Mouse (Mus musculus): Measurements from ENCODE around the gene Slc25a38.

The Slc25a38 gene

DNA sequence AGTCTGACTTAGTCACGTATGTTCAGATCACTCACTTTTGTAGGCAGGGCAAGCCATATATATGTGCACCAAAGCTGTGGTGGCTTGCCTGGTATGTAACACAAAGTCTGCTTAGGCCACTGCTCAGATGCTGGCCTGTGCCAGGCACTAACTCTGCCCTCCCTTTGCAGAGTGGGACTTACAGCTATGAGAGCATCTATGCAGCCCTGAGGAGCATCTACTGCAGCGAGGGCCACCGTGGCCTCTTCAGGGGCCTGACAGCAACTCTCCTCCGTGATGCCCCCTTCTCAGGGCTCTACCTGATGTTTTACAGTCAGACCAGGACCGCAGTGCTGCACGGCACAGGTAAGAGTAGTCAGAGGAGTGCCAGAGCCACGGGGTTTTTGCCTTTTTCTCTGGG lies 10.3 kb downstream of the Slc25a38 start:
- no peak overlapping the region; the same call in 1 of the 2 replicates for H3K4me3 ChIP-seq (replicated peaks; ENCODE audit: low read length)
- TF ChIP-seq POU5F1 (IDR thresholded peaks at IDR 0.05; ENCODE audit: borderline replicate concordance, low read length) (no peak), CTCF (conservative IDR thresholded peaks at IDR 0.05; ENCODE audit: low read length) (no peak), NANOG (IDR thresholded peaks at IDR 0.05; ENCODE audit: borderline replicate concordance, low read length) (no peak)
- no peaks in the 10 kb centered on the region for H3K9me3 ChIP-seq (ENCODE audit: low read length)
- no peaks in the 10 kb centered on the region for H3K27me3 ChIP-seq (ENCODE audit: insufficient read depth, low read length)
- H3K36me3 ChIP-seq (ENCODE audit: insufficient read depth, low read length), result peaks cover 79% of the 10 kb centered on the region
- peaks cover 72% of the 10 kb centered on the region for H3K4me1 ChIP-seq (replicated peaks; ENCODE audit: low read depth, low read length)

GRCm38 (mm10) chr9:120126868-120127267 lies 16.7 kb downstream of the Slc25a38 start:
- Histone ChIP-seq H3K4me1 (replicated peaks; ENCODE audit: low read depth, low read length) (peaks cover 52% of the 10 kb centered on the region), H3K9me3 (ENCODE audit: low read length) (no peaks in the 10 kb centered on the region), H3K36me3 (ENCODE audit: insufficient read depth, low read length) (peaks cover 65% of the 10 kb centered on the region), H3K27me3 (ENCODE audit: insufficient read depth, low read length) (no peaks in the 10 kb centered on the region), H3K4me3 (replicated peaks; ENCODE audit: low read length) (peak overlapping the region; percentile 77)
- TF ChIP-seq POU5F1 (IDR thresholded peaks at IDR 0.05; ENCODE audit: borderline replicate concordance, low read length) (no peak), NANOG (IDR thresholded peaks at IDR 0.05; ENCODE audit: borderline replicate concordance, low read length) (no peak), CTCF (conservative IDR thresholded peaks at IDR 0.05; ENCODE audit: low read length) (no peak)

DNA sequence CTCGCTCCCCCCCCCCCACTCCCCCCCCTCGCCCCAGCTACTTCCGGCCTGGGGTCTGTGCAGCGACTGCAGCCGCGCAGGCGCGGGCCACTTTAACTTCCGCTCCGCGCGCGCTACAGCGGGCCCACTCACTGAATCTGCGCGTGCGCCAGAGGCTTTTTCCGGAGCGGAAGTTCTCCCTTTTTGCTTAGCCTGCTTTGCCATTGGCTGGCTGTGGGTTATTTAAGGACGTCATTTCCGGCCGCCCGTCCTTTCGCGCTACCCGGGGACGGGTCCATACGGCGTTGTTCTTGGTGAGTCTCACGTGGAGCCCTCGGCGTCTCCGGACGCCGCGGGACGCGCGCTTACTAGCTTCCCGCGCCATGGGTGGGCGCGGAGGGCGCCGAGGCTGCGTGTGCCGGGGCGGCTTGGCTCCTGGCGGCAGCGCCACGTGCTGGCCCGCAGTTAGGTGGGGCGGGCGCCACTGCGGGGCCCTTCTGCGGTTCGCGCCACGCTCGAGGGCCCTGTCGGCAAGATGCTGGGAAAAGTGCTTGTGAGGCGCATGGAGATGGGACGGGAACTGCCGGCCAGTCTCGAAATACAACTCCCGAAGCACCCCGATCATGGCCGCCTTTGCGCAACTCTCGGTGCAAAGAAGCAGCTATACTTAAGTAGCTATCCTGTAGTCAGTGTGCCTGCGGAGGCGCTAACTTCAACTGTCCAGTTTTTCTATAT lies 17.5 kb downstream of the Slc25a38 start, which contains the start of gene Rpsa:
TSS of gene Rpsa (plus strand) at position 152 of the 714 bp plus-strand sequence.
- no peaks in the 10 kb centered on the region for H3K27me3 ChIP-seq (ENCODE audit: insufficient read depth, low read length)
- peaks cover 65% of the 10 kb centered on the region for H3K36me3 ChIP-seq (ENCODE audit: insufficient read depth, low read length)
- TF ChIP-seq POU5F1 (IDR thresholded peaks at IDR 0.05; ENCODE audit: borderline replicate concordance, low read length) (no peak), CTCF (conservative IDR thresholded peaks at IDR 0.05; ENCODE audit: low read length) (no peak), NANOG (IDR thresholded peaks at IDR 0.05; ENCODE audit: borderline replicate concordance, low read length) (no peak)
- H3K4me1 ChIP-seq (replicated peaks; ENCODE audit: low read depth, low read length), result peaks cover 55% of the 10 kb centered on the region
- no peaks in the 10 kb centered on the region for H3K9me3 ChIP-seq (ENCODE audit: low read length)
- H3K4me3 ChIP-seq (replicated peaks; ENCODE audit: low read length), result peak within 1 kb of the TSS; percentile 99

DNA sequence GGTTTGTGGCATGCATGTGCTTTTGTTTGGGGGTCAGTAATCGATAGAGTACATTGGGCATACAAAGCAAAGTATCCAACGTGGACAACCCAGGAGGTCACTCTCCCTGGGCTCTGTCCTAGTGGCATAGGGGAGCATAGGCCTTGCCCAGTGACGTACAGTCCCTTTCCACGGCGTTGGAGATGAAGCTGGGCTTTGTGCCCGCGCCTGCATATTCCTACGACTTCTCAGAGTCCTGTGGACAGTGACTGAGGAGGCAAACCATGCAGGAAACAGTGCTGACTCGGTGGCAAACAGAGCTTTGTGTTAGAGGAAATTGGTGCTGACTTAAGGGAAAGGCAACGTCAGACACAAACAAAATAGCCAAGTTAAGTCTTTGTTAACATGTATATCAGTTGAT lies 19.1 kb downstream of the Slc25a38 start:
- H3K27me3 ChIP-seq (ENCODE audit: insufficient read depth, low read length), result no peaks in the 10 kb centered on the region
- peaks cover 65% of the 10 kb centered on the region for H3K36me3 ChIP-seq (ENCODE audit: insufficient read depth, low read length)
- peaks cover 63% of the 10 kb centered on the region for H3K4me1 ChIP-seq (replicated peaks; ENCODE audit: low read depth, low read length)
- peak overlapping the region; percentile 99 for H3K4me3 ChIP-seq (replicated peaks; ENCODE audit: low read length)
- no peak for TF ChIP-seq POU5F1 (IDR thresholded peaks at IDR 0.05; ENCODE audit: borderline replicate concordance, low read length)
- TF ChIP-seq NANOG (IDR thresholded peaks at IDR 0.05; ENCODE audit: borderline replicate concordance, low read length), result no peak
- no peak for TF ChIP-seq CTCF (conservative IDR thresholded peaks at IDR 0.05; ENCODE audit: low read length)
- no peaks in the 10 kb centered on the region for H3K9me3 ChIP-seq (ENCODE audit: low read length)

- TF ChIP-seq CTCF (conservative IDR thresholded peaks at IDR 0.05; ENCODE audit: low read length) (no peak), POU5F1 (IDR thresholded peaks at IDR 0.05; ENCODE audit: borderline replicate concordance, low read length) (no peak), NANOG (IDR thresholded peaks at IDR 0.05; ENCODE audit: borderline replicate concordance, low read length) (no peak)
- no peaks in the 10 kb centered on the region for H3K27me3 ChIP-seq (ENCODE audit: insufficient read depth, low read length)
- H3K36me3 ChIP-seq (ENCODE audit: insufficient read depth, low read length), result peaks cover 62% of the 10 kb centered on the region
- H3K4me1 ChIP-seq (replicated peaks; ENCODE audit: low read depth, low read length), result peaks cover 67% of the 10 kb centered on the region
- H3K9me3 ChIP-seq (ENCODE audit: low read length), result no peaks in the 10 kb centered on the region
- 0 out of 2 replicates have a peak overlapping the region, but pooled peaks have one; percentile 4 for H3K4me3 ChIP-seq (replicated peaks; ENCODE audit: low read length)
These were observed 21.7 kb downstream of the Slc25a38 start for GRCm38 (mm10) chr9:120131784-120132288.

DNA sequence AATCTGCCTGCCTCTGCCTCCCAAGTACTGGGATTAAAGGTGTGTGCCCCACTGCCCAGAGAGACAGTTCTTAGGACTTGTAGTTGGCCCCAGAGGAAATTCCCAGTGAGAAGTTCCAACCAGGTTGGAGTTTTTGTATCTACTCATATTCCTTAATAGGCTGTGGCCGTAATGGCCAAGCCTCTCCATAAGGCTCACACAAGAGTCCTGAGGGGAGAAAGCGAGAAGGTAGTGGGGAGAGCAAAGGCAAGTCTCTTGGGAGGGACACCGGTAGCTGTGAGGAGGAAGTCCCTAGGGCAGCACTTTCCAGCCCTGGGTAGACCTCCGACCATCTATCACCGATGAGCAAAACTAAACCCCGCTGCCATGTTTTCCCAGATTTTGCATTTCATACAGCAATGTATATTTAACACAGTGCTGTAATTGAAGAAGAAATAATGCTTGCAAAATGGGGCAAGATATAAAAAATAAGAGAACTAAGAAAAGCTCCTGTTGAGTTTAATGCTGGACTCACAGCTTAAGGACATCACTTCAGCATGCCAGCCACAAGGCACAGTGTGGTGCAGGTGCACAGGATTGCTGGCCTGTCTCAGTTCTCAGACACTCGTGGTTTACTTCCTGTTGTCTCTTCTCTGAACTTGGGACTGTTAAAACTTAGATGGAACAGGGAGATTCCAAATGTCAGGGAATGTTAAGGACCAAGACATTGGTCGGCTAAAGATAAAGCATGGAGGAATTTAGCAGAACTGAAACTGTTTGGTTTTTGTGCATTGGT lies 23.0 kb downstream of the Slc25a38 start:
- H3K9me3 ChIP-seq (ENCODE audit: low read length), result no peaks in the 10 kb centered on the region
- TF ChIP-seq NANOG (IDR thresholded peaks at IDR 0.05; ENCODE audit: borderline replicate concordance, low read length) (no peak), POU5F1 (IDR thresholded peaks at IDR 0.05; ENCODE audit: borderline replicate concordance, low read length) (no peak), CTCF (conservative IDR thresholded peaks at IDR 0.05; ENCODE audit: low read length) (no peak)

GRCm38 (mm10) chr9:120133755-120134475 lies 23.7 kb downstream of the Slc25a38 start:
- Histone ChIP-seq H3K4me3 (replicated peaks; ENCODE audit: low read length) (no peak overlapping the region), H3K36me3 (ENCODE audit: insufficient read depth, low read length) (peaks cover 52% of the 10 kb centered on the region), H3K9me3 (ENCODE audit: low read length) (no peaks in the 10 kb centered on the region), H3K27me3 (ENCODE audit: insufficient read depth, low read length) (no peaks in the 10 kb centered on the region), H3K4me1 (replicated peaks; ENCODE audit: low read depth, low read length) (peaks cover 68% of the 10 kb centered on the region)
- TF ChIP-seq NANOG (IDR thresholded peaks at IDR 0.05; ENCODE audit: borderline replicate concordance, low read length) (no peak), POU5F1 (IDR thresholded peaks at IDR 0.05; ENCODE audit: borderline replicate concordance, low read length) (no peak), CTCF (conservative IDR thresholded peaks at IDR 0.05; ENCODE audit: low read length) (no peak)

More for the DNA sequence above, 23.0 kb downstream of the Slc25a38 start:
- H3K27me3 ChIP-seq (ENCODE audit: insufficient read depth, low read length), result no peaks in the 10 kb centered on the region
- peaks cover 59% of the 10 kb centered on the region for H3K36me3 ChIP-seq (ENCODE audit: insufficient read depth, low read length)
- H3K4me1 ChIP-seq (replicated peaks; ENCODE audit: low read depth, low read length), result peaks cover 66% of the 10 kb centered on the region
- no peak overlapping the region for H3K4me3 ChIP-seq (replicated peaks; ENCODE audit: low read length)
